Mouse (Mus musculus) C2C12 (cell line): ENCODE measurements around the gene Rbpms2. TPM values are rescaled to one million over a fixed set of nuclear protein-coding genes. Genes with fewer than 3 reads are reported as not detected.

Source experiments
- H3K27me3 ChIP-seq: one replicate; pipeline ENCODE4 v1.6.1; 2011; ENCODE audit not compliant: control insufficient read depth, insufficient read depth, insufficient read length
- H3K36me3 ChIP-seq: one replicate; pipeline ENCODE4 v1.6.1; 2011; ENCODE audit not compliant: control insufficient read depth, insufficient read depth
- H3K4me3 ChIP-seq: one replicate; pipeline ENCODE4 v1.5.1; 2011; ENCODE audit warnings: mild to moderate bottlenecking, control low read depth; ENCODE audit not compliant: poor library complexity, insufficient read depth, severe bottlenecking
- H3K79me2 ChIP-seq: one replicate; pipeline ENCODE4 v1.6.1; 2011; ENCODE audit not compliant: control insufficient read depth, insufficient read depth
- H3K79me3 ChIP-seq: one replicate; pipeline ENCODE4 v1.6.1; 2011; ENCODE audit warnings: low read depth, control low read depth
- H3ac ChIP-seq: one replicate; pipeline ENCODE3; 2011; ENCODE audit warnings: low read depth; ENCODE audit not compliant: control insufficient read depth, insufficient read length
- CEBPB ChIP-seq: IDR thresholded peaks from one replicate; pipeline ENCODE4 v1.6.1; 2011; ENCODE audit warnings: low read depth, mild to moderate bottlenecking, control low read depth, moderate library complexity
- CTCF ChIP-seq: IDR thresholded peaks from one replicate; pipeline ENCODE4 v1.5.1; 2011; ENCODE audit not compliant: control insufficient read depth, insufficient read depth, insufficient read length
- FOSL1 ChIP-seq: IDR thresholded peaks from one replicate; pipeline ENCODE4 v1.8.0; 2011; ENCODE audit warnings: mild to moderate bottlenecking, low read length; ENCODE audit not compliant: poor library complexity, insufficient read depth, severe bottlenecking
- MAX ChIP-seq: IDR thresholded peaks from one replicate; pipeline ENCODE4 v1.6.1; 2011; ENCODE audit warnings: mild to moderate bottlenecking, control low read depth
- MYOD1 ChIP-seq: IDR thresholded peaks from one replicate; pipeline ENCODE4 v1.6.1; 2011; ENCODE audit warnings: low read depth; ENCODE audit not compliant: control insufficient read depth, insufficient read length
- MYOG ChIP-seq: IDR thresholded peaks from one replicate; pipeline ENCODE4 v1.6.1; 2011; ENCODE audit not compliant: control insufficient read depth, insufficient read length; ENCODE audit errors: extremely low read depth
- USF1 ChIP-seq: IDR thresholded peaks from one replicate; pipeline ENCODE4 v1.6.1; 2011; ENCODE audit warnings: low read depth, mild to moderate bottlenecking, control low read depth, moderate library complexity
- polyA plus RNA-seq: library from polyadenylated mRNA; unstranded; fragments of >200 nt; fragmentation: generic; extraction: Trizol; gene quantifications from one replicate; pipeline ENCODE4 v1.2.1, GENCODE M21; 2012; ENCODE audit warnings: missing spikeins

The Rbpms2 gene
- polyA plus RNA-seq, 1 experiment: 41.3 TPM

DNA sequence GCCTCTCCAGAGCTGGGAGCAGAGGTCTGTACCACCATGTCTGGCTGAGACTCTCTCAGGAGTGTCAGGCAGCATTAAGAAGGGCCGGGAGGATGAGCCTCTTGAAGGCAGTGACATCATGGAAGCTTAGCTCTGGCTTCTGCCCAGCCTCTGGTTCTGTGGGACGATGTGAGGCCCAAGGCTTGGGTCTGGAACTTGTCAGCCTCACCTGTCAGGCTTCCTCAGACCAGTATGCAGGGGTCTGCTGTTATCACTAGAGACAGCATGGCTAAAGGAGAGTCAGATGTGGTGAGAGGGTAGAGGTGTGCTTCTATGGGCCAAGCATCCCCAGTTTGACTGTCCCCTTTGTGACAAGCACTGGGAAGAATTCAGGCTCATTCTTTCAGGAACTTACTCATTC, 16.4 kb upstream of the Rbpms2 start:
- no peak for TF ChIP-seq FOSL1
- TF ChIP-seq MYOD1: no peak
- TF ChIP-seq MAX: no peak
- no peak for TF ChIP-seq USF1
- TF ChIP-seq MYOG: no peak
- TF ChIP-seq CTCF: no peak
- no peak for TF ChIP-seq CEBPB
- no peak overlapping the region for H3K4me3 ChIP-seq
- no peaks in the 10 kb centered on the region for H3K79me2 ChIP-seq
- H3K36me3 ChIP-seq: no peaks in the 10 kb centered on the region
- no peak overlapping the region for H3ac ChIP-seq
- no peaks in the 10 kb centered on the region for H3K27me3 ChIP-seq
- no peaks in the 10 kb centered on the region for H3K79me3 ChIP-seq

DNA sequence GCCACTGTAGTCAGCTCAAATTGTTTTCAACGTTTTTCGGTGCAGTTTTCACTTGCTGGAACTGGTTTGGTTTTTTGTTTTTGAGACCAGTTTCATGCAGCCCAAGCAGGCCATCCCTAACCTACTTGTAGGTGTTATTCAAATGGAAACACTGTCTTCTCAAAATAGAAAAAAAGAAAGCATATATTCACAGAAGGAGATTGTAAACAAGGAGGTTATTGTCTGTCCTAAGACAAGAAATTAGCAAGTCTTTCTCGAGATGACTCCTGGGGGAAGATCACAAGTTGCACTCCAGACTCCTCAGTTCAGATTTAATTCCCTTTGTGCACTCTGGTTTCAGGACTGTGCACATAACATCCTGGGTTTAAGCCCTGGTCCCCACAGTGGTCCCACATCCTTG, 10.1 kb upstream of the Rbpms2 start:
- Histone ChIP-seq H3K4me3 (no peak overlapping the region), H3K79me3 (no peaks in the 10 kb centered on the region), H3K27me3 (no peaks in the 10 kb centered on the region), H3K36me3 (no peaks in the 10 kb centered on the region), H3K79me2 (no peaks in the 10 kb centered on the region), H3ac (no peak overlapping the region)
- TF ChIP-seq CEBPB: no peak
- TF ChIP-seq FOSL1: no peak
- TF ChIP-seq MYOD1: no peak

DNA sequence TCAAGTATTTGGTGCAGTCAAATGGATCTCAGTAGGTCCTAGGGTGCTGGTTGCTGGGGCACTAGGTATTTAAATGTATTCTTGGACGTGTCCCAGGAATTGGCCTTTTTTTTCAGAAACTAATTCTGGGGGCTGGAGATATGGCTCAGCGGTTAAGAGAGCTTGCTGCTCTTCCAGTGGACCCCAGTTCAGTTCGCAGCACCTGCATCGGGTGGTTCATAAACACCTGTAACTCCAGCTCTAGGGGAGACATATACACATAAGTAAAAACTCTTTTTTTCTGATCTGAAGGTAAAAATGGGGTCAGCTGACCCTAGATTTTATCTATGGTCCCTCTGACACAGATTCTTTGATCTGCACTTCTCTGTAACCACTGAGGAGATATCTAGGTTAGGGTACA, 8.3 kb upstream of the Rbpms2 start:
- no peaks in the 10 kb centered on the region for H3K27me3 ChIP-seq
- H3K79me2 ChIP-seq: no peaks in the 10 kb centered on the region
- TF ChIP-seq CEBPB (no peak), MYOG (no peak), FOSL1 (no peak), USF1 (no peak), MAX (no peak), CTCF (no peak)
- H3ac ChIP-seq: no peak overlapping the region
- H3K79me3 ChIP-seq: no peaks in the 10 kb centered on the region
- H3K36me3 ChIP-seq: no peaks in the 10 kb centered on the region
- no peak overlapping the region for H3K4me3 ChIP-seq

DNA sequence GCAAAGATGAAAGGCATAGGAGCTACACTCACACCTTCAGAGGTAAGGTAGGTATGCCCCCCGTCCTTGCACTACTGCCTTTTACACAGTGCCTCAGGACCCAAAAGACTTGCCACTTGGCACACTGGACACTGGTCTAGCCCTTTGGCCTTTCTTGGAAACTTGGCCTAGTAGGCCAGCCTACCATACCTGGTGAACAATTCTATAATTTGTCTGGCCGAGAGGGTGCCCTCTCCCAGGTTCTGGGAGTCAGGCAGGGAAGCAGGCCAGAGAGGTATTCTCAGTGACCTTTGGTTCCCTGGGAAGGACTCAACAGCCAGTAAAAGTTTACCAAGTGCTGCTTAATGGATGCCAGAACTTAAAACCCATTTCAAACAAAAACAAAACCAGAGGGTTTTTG, 7.8 kb upstream of the Rbpms2 start:
- Histone ChIP-seq H3ac (no peak overlapping the region), H3K79me3 (no peaks in the 10 kb centered on the region), H3K36me3 (no peaks in the 10 kb centered on the region), H3K27me3 (no peaks in the 10 kb centered on the region), H3K79me2 (no peaks in the 10 kb centered on the region), H3K4me3 (no peak overlapping the region)
- TF ChIP-seq USF1 (no peak), MAX (no peak), MYOG (no peak), FOSL1 (no peak), MYOD1 (no peak), CTCF (no peak), CEBPB (no peak)

DNA sequence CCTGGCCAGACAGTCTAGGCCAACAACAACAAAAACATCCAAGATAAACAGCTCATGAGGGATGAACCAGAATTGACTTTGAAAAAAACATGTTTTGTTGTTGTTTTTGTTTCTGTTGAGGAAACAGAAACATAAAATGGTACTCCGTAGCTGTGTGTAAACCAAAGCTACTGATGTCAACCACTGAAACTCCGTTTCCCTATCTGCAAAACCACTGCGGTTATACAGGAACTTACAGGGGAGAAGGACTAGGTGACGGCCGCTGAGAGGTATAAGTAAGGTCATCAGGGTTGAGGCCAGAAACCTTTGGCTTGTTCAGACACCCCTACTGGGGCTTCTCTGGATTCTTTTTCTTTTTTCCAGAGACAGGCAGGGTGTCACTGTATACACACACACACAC, 6.6 kb upstream of the Rbpms2 start:
- Histone ChIP-seq H3K36me3 (no peaks in the 10 kb centered on the region), H3ac (no peak overlapping the region), H3K4me3 (no peak overlapping the region), H3K27me3 (no peaks in the 10 kb centered on the region), H3K79me3 (no peaks in the 10 kb centered on the region), H3K79me2 (no peaks in the 10 kb centered on the region)
- TF ChIP-seq MYOD1 (no peak), MAX (no peak)

DNA sequence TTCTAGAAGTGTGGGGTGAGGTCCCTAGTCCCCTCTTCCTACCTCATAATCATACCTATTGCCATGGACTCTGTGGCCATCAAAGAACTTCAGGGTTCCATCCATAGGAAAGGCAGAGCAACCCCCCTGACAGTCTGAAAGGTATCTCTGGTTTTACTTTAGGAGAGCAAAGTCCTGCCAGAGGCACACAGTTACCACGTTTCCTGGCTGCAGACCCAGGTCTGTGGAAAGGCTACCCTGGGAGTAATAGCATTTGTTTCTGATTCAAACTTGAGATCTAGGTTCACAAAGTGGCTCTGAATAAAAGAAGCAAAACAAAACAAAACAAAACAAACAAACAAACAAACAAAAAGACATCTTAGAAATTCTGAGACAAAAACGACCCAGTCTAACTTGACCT, 5.2 kb upstream of the Rbpms2 start:
- H3ac ChIP-seq: no peak overlapping the region
- H3K79me3 ChIP-seq: no peaks in the 10 kb centered on the region
- no peaks in the 10 kb centered on the region for H3K36me3 ChIP-seq
- no peak overlapping the region for H3K4me3 ChIP-seq
- TF ChIP-seq MYOG (no peak), FOSL1 (no peak), CTCF (no peak), USF1 (no peak), CEBPB (no peak), MAX (no peak), MYOD1 (no peak)
- H3K27me3 ChIP-seq: no peaks in the 10 kb centered on the region
- no peaks in the 10 kb centered on the region for H3K79me2 ChIP-seq
